In the genomic region with DNA sequence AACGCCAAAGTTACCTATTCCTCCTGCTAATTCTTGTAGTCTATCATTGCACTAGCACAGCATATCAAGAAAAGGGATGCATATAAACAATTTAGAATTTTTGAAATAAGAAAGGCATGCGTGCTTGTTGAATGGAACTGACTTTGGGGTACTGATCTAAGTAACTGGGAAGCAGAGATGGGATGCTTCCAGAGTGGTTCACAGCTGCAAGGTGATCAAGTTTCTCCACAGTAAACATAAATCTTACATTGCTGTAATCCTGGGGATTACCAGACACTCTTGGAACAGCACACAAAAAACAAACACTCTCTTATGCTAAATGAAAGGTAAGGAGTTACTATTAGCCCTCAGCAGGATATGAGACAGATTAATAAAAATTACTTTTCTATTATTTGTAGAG, we compare ENCODE assay signal across 29 mouse cellular contexts. TPM values are rescaled to one million over a fixed set of nuclear protein-coding genes. Genes with fewer than 3 reads are reported as not detected.
DNase-seq lines count a peak whose midpoint lies in the region; ATAC-seq and TF ChIP-seq lines count a peak whose summit lies in the region.
"Had no signal": no experiment of that assay in that cellular context is flagged by ENCODE, and none has a peak within 500 bp of the region (broad histone marks: within the 10 kb centered on the region; RNA-seq: fewer than 3 reads in every experiment).

No protein-coding gene starts in this region.

- no peak for ATAC-seq in heart, embryonic 15.5 days (replicated peaks; ENCODE audit: insufficient number of reproducible peaks, insufficient read depth, low FRiP score, low read depth)
- no peak for ATAC-seq in kidney, postnatal 0 days (replicated peaks; ENCODE audit: low FRiP score, low read depth)
- ATAC-seq: activated CD4-positive, CD25-positive, alpha-beta regulatory T cell, adult 4 months; forebrain, embryonic 15.5 days; intestine, postnatal 0 days had no signal

- DNase-seq in heart, embryonic 10.5 days (ENCODE audit: low spot score): no peak
- no peak for DNase-seq in heart, postnatal 36 days
- no peak for DNase-seq in heart, adult 18-20 months
- peak; percentile 30 for DNase-seq in kidney, postnatal 0 days (ENCODE audit: low spot score)
- no peak for DNase-seq in kidney, postnatal 25 days
- DNase-seq in urinary bladder, adult 18-20 months (ENCODE audit: low spot score in 2 of 2): no peak
- DNase-seq: adrenal gland, adult 8-10 months; adrenal gland, postnatal 25 days; B cell, adult 2 months; cerebellum, adult 11-12 months; cerebellum, adult 8-10 months; cerebellum, postnatal 10 days; cerebellum, postnatal 36 days; embryo, embryonic 11 days; gastrocnemius, postnatal 14 days; heart, postnatal 14 days; kidney, adult 2 months had no signal

- H3K27ac ChIP-seq in heart, embryonic 10.5 days: peak overlapping the region; percentile 59; the same call in 1 of the 2 replicates
- peak overlapping the region; percentile 41; the same call in 1 of the 2 replicates for H3K27ac ChIP-seq in heart, embryonic 15.5 days
- no peak overlapping the region for H3K27ac ChIP-seq in kidney, postnatal 0 days
- H3K27ac ChIP-seq: embryonic facial prominence, embryonic 10.5 days; embryonic facial prominence, embryonic 13.5 days; forebrain, embryonic 12.5 days; forebrain, embryonic 15.5 days; hindbrain, embryonic 12.5 days; hindbrain, embryonic 15.5 days had no signal

- H3K27me3 ChIP-seq in heart, embryonic 10.5 days (ENCODE audit: insufficient read depth, poor library complexity, severe bottlenecking): no peaks in the 10 kb centered on the region
- H3K27me3 ChIP-seq in heart, embryonic 15.5 days: no peaks in the 10 kb centered on the region
- no peaks in the 10 kb centered on the region for H3K27me3 ChIP-seq in kidney, postnatal 0 days (ENCODE audit: insufficient read depth, low read length)
- H3K27me3 ChIP-seq: CH12.LX; embryonic facial prominence, embryonic 13.5 days; forebrain, embryonic 12.5 days; forebrain, embryonic 15.5 days; hindbrain, embryonic 12.5 days; hindbrain, embryonic 15.5 days had no signal

- no peak overlapping the region for H3K4me2 ChIP-seq in heart, embryonic 15.5 days
- H3K4me2 ChIP-seq in kidney, postnatal 0 days (ENCODE audit: low read length): no peak overlapping the region
- H3K4me2 ChIP-seq: embryonic facial prominence, embryonic 13.5 days; forebrain, embryonic 12.5 days; forebrain, embryonic 15.5 days; hindbrain, embryonic 12.5 days; hindbrain, embryonic 15.5 days had no signal

- peaks cover 5% of the 10 kb centered on the region for H3K4me1 ChIP-seq in heart, embryonic 10.5 days
- H3K4me1 ChIP-seq in heart, embryonic 15.5 days (replicated peaks): peaks cover 4% of the 10 kb centered on the region; the same call in 1 of the 2 replicates
- no peaks in the 10 kb centered on the region for H3K4me1 ChIP-seq in kidney, postnatal 0 days (replicated peaks; ENCODE audit: insufficient read depth, low read length)
- H3K4me1 ChIP-seq: embryonic facial prominence, embryonic 10.5 days; embryonic facial prominence, embryonic 13.5 days; forebrain, embryonic 12.5 days; forebrain, embryonic 15.5 days; hindbrain, embryonic 12.5 days; hindbrain, embryonic 15.5 days had no signal

- no peak overlapping the region for H3K9ac ChIP-seq in heart, embryonic 15.5 days
- H3K9ac ChIP-seq in kidney, postnatal 0 days (ENCODE audit: low read depth, low read length): no peak overlapping the region
- H3K9ac ChIP-seq: embryonic facial prominence, embryonic 13.5 days; forebrain, embryonic 12.5 days; forebrain, embryonic 15.5 days; hindbrain, embryonic 12.5 days; hindbrain, embryonic 15.5 days had no signal

- no peaks in the 10 kb centered on the region for H3K9me3 ChIP-seq in heart, embryonic 10.5 days
- no peaks in the 10 kb centered on the region for H3K9me3 ChIP-seq in heart, embryonic 15.5 days (replicated peaks)
- no peaks in the 10 kb centered on the region for H3K9me3 ChIP-seq in kidney, postnatal 0 days (replicated peaks; ENCODE audit: low read length)
- H3K9me3 ChIP-seq: embryonic facial prominence, embryonic 10.5 days; embryonic facial prominence, embryonic 13.5 days; forebrain, embryonic 12.5 days; forebrain, embryonic 15.5 days; G1E; hindbrain, embryonic 12.5 days; hindbrain, embryonic 15.5 days had no signal

- H3K4me3 ChIP-seq in heart, embryonic 10.5 days: no peak overlapping the region
- H3K4me3 ChIP-seq in heart, embryonic 15.5 days: no peak overlapping the region
- H3K4me3 ChIP-seq in kidney, postnatal 0 days (replicated peaks; ENCODE audit: low read depth, low read length): no peak overlapping the region
- H3K4me3 ChIP-seq: embryonic facial prominence, embryonic 10.5 days; embryonic facial prominence, embryonic 13.5 days; erythroblast, embryonic 14.5 days; forebrain, embryonic 12.5 days; forebrain, embryonic 15.5 days; hindbrain, embryonic 12.5 days; hindbrain, embryonic 15.5 days had no signal

- no peak for TF ChIP-seq CTCF in kidney, postnatal 0 days (IDR thresholded peaks at IDR 0.05; ENCODE audit: low read depth)

- intact Hi-C loops in heart, postnatal 36 days (cut with DNase I): no loop called here

- 66% methylated on average over 2 of the region's 2 CpGs for WGBS in heart, embryonic 10.5 days
- 57% methylated on average over 2 of the region's 2 CpGs for WGBS in heart, embryonic 15.5 days
- 64% methylated on average over 2 of the region's 2 CpGs for WGBS in kidney, postnatal 0 days

- H3K36me3 ChIP-seq in heart, embryonic 10.5 days: peaks cover 8% of the 10 kb centered on the region
- H3K36me3 ChIP-seq in heart, embryonic 15.5 days: peaks cover 10% of the 10 kb centered on the region; the same call in 1 of the 2 replicates
- no peaks in the 10 kb centered on the region for H3K36me3 ChIP-seq in kidney, postnatal 0 days (ENCODE audit: insufficient read depth, low read length)

RNA-seq across cellular contexts. Expression of a gene that starts 12.1 kb away (rescaled TPM):
- polyA plus RNA-seq in heart, embryonic 10.5 days (2016; fragmentation: Nextera tagmentation; extraction: Ambion mirVana): 299 and 335 TPM in 2 replicates
- total RNA-seq in heart, postnatal 36 days (2021): 100 to 1,000 TPM; 379 to 384 TPM
- 379 and 432 TPM in 2 replicates for polyA plus RNA-seq in heart, embryonic 15.5 days (2015; fragmentation: Nextera tagmentation; extraction: Ambion mirVana)
- 100 to 1,000 TPM; 393 to 400 TPM for total RNA-seq in heart, adult 18-20 months (2021)
- polyA plus RNA-seq in kidney, postnatal 0 days (2015; fragmentation: Nextera tagmentation; extraction: Ambion mirVana): 162 and 163 TPM in 2 replicates

RNA-seq across cellular contexts. Expression of a gene that starts 55.0 kb away (rescaled TPM):
- polyA plus RNA-seq in heart, embryonic 10.5 days (2016; fragmentation: Nextera tagmentation; extraction: Ambion mirVana): 123 and 162 TPM in 2 replicates
- total RNA-seq in heart, postnatal 36 days (2021): 10 to 100 TPM; 30.9 to 34.6 TPM
- 96.4 and 116 TPM in 2 replicates for polyA plus RNA-seq in heart, embryonic 15.5 days (2015; fragmentation: Nextera tagmentation; extraction: Ambion mirVana)
- total RNA-seq in heart, adult 18-20 months (2021): 10 to 100 TPM; 32.2 to 32.6 TPM
- polyA plus RNA-seq in kidney, postnatal 0 days (2015; fragmentation: Nextera tagmentation; extraction: Ambion mirVana): 256 and 259 TPM in 2 replicates
